Mouse (Mus musculus) kidney, embryonic 16.5 days (tissue): Measurements from ENCODE around the gene Selenok. TPM values are rescaled to one million over a fixed set of nuclear protein-coding genes. Genes with fewer than 3 reads are reported as not detected.

Source experiments
- ATAC-seq: fragments of 200-750 bp; cut with Nextera tagmentation; 2 replicates; pipeline ENCODE4 v1.8.0; 2017; ENCODE audit warnings: moderate TSS enrichment; ENCODE audit not compliant: low FRiP score, low TSS enrichment
- H3K27ac ChIP-seq: fragments of 300-500 bp; sonication (generic); 2 replicates; pipeline ENCODE4 v1.5.1; 2014; ENCODE audit warnings: low read length
- H3K27me3 ChIP-seq: fragments of 300-500 bp; sonication (generic); 2 replicates; pipeline ENCODE4 v1.6.1; 2014; ENCODE audit warnings: low read length, control low read depth, mixed read lengths; ENCODE audit not compliant: insufficient read depth
- H3K36me3 ChIP-seq: fragments of 300-500 bp; sonication (generic); 2 replicates; pipeline ENCODE4 v1.6.1; 2014; ENCODE audit warnings: low read length, control low read depth, mixed read lengths; ENCODE audit not compliant: insufficient read depth
- H3K4me1 ChIP-seq: fragments of 300-500 bp; sonication (generic); 2 replicates; pipeline ENCODE4 v1.6.1; 2014; ENCODE audit warnings: low read length, control low read depth, mixed read lengths; ENCODE audit not compliant: insufficient read depth
- H3K4me2 ChIP-seq: fragments of 300-500 bp; sonication (generic); replicated peaks from 2 replicates; pipeline ENCODE4 v1.6.1; 2014; ENCODE audit warnings: low read depth, low read length
- H3K4me3 ChIP-seq: fragments of 300-500 bp; sonication (generic); 2 replicates; pipeline ENCODE4 v1.5.1; 2014; ENCODE audit warnings: mild to moderate bottlenecking, low read length
- H3K9ac ChIP-seq: fragments of 300-500 bp; sonication (generic); replicated peaks from 2 replicates; pipeline ENCODE4 v1.6.1; 2014; ENCODE audit warnings: low read length
- H3K9me3 ChIP-seq: fragments of 300-500 bp; sonication (generic); 2 replicates; pipeline ENCODE4 v1.6.1; 2016; ENCODE audit warnings: low read length, control low read depth
- WGBS: fragments of 180-500 bp; shearing (Covaris S2); extraction: QIAGEN DNeasy Blood & Tissue Kit; methylation state at CpG from one replicate; pipeline ENCODE4 v1.1.7; 2014; 5-methylcytosine and 5-hydroxymethylcytosine counted together
- microRNA-seq: library from miRNA; unstranded; fragments of <30 nt; microRNA quantifications from one replicate; pipeline ENCODE4, GENCODE M21; 2016
- polyA plus RNA-seq: library from polyadenylated mRNA; unstranded; fragments of >200 nt; fragmentation: Nextera tagmentation; extraction: Ambion mirVana; gene quantifications from 2 replicates; pipeline ENCODE4 v1.2.1, GENCODE M21; 2015

Gene Selenok
- polyA plus RNA-seq, 1 experiment from 2014 or later: 260 TPM

DNA sequence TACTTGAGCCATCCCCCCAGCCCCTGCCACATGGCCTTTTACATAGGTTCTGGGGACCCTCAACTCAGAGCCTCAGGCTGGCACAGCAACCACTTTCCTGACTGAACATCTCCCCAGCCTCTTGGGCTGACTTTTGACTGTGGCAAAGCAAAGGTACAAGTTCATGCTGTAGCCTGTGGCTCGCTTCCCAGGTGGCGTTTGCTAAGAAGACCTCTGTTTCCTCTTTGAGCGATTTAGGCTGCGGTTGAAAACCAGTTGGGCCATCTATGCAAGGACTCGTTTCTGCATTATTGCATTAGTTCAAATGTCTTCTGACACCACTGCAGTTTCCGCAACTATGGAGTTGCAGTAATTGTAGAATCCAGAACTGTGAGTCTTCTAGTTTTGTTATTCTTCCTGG lies 54.4 kb downstream of the Selenok start:
- Histone ChIP-seq H3K36me3 (no peaks in the 10 kb centered on the region), H3K9me3 (no peaks in the 10 kb centered on the region), H3K27ac (no peak overlapping the region), H3K4me3 (no peak overlapping the region), H3K4me2 (no peak overlapping the region), H3K4me1 (0 out of 2 replicates have a peak, but pooled peaks cover 4% of the 10 kb centered on the region), H3K9ac (no peak overlapping the region), H3K27me3 (no peaks in the 10 kb centered on the region)
- ATAC-seq: no peak
- 93% methylated on average over 6 of the region's 6 CpGs for WGBS

DNA sequence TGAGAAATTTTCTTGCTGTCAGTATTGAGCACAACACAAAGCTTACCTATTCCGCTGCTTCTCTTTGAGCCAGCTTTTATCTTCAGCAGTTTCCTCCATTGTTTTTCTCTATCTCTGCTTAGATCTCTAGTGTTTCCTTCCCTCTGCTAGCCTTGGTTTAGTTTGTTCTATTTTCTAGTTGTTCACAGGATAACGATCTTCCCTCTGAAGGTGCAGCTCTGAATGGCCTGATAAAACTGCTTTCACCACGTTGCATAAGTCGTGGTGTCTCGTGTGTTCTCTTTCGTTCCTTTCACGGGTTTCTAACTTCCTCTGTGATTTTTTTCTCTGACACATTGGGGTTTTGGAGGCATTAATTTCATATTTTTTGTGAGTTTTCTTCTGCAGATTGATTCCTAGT lies 56.3 kb downstream of the Selenok start:
- Histone ChIP-seq H3K9ac (no peak overlapping the region), H3K9me3 (no peaks in the 10 kb centered on the region), H3K36me3 (no peaks in the 10 kb centered on the region), H3K4me3 (no peak overlapping the region), H3K4me1 (no peaks in the 10 kb centered on the region), H3K27me3 (no peaks in the 10 kb centered on the region), H3K27ac (no peak overlapping the region), H3K4me2 (no peak overlapping the region)
- ATAC-seq: no peak
- 55% methylated on average over 7 of the region's 7 CpGs for WGBS

Small RNA genes within 50 kb of the gene (microRNA-seq; reads per million reads assigned to microRNA genes)
- not detected for gene Mir6947

Other genes starting within 250 kb of the Selenok start
- gene Cacna2d3, start 246.4 kb upstream of the Selenok start, polyA plus RNA-seq: 2.0 and 2.8 TPM in 2 replicates
- 75.5 and 83.8 TPM in 2 replicates for gene Actr8, start 10.0 kb downstream of the Selenok start, polyA plus RNA-seq
- 0.79 and 1.0 TPM in 2 replicates for gene Il17rb, start 40.6 kb downstream of the Selenok start, polyA plus RNA-seq
- 2.5 and 2.7 TPM in 2 replicates for gene Chdh, start 40.7 kb downstream of the Selenok start, polyA plus RNA-seq